Mouse (Mus musculus) E14TG2a.4 (cell line): ENCODE measurements around the gene BC067074.

Experiments used
- CTCF ChIP-seq: conservative IDR thresholded peaks from 2 replicates; pipeline ENCODE4 v1.5.1; 2014; ENCODE audit warnings: low read length
- NANOG ChIP-seq: IDR thresholded peaks from 2 replicates; pipeline ENCODE4 v1.6.1; 2014; ENCODE audit warnings: borderline replicate concordance, low read length, mixed read lengths

DNA sequence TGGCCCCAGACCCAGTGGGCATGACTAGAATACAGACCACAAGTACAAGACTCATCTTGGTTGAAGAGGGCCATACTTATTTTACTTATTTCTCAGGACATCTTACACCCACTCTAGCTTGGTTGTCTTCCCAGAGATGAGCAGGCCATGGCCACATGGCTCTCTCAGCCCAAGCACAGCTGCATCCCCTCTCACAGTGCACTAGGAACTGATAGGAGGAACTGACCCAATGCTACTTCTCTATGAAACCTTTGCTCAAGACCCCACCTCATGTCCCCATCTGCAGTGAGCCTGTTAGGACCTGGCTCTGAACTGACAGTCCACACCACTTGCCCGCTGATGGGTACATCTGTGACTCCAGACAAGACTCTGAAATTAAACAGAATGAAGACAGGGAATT, 88.8 kb downstream of the BC067074 start:
- TF ChIP-seq CTCF (no peak), NANOG (no peak)
